Mouse (Mus musculus) hindbrain, embryonic 14.5 days (tissue): ENCODE results near the gene BC003965. TPM values are rescaled to one million over a fixed set of nuclear protein-coding genes. Genes with fewer than 3 reads are reported as not detected.

ENCODE experiments used
- ATAC-seq: fragments of 200-750 bp; cut with Nextera tagmentation; 2 replicates; pipeline ENCODE4 v1.8.0; 2017; ENCODE audit warnings: moderate number of reproducible peaks, mild to moderate bottlenecking, moderate TSS enrichment, moderate library complexity; ENCODE audit not compliant: low FRiP score
- DNase-seq: peaks from one replicate; pipeline ENCODE4 v3.0.0-alpha.2; 2015; ENCODE audit warnings: low spot score
- H3K27ac ChIP-seq: fragments of 300-500 bp; sonication (generic); 2 replicates; pipeline ENCODE4 v1.5.1; 2014; ENCODE audit warnings: mild to moderate bottlenecking, moderate library complexity
- H3K27me3 ChIP-seq: fragments of 300-500 bp; sonication (generic); 2 replicates; pipeline ENCODE4 v1.6.1; 2014; ENCODE audit warnings: mild to moderate bottlenecking, low read length, mixed read lengths; ENCODE audit not compliant: control insufficient read depth, insufficient read depth
- H3K36me3 ChIP-seq: fragments of 300-500 bp; sonication (generic); replicated peaks from 2 replicates; pipeline ENCODE4 v1.6.1; 2014; ENCODE audit not compliant: control insufficient read depth, insufficient read depth
- H3K4me1 ChIP-seq: fragments of 300-500 bp; sonication (generic); replicated peaks from 2 replicates; pipeline ENCODE4 v1.6.1; 2014; ENCODE audit warnings: antibody characterized with exemption, low read length, mixed read lengths; ENCODE audit not compliant: control insufficient read depth, insufficient read depth
- H3K4me2 ChIP-seq: fragments of 300-500 bp; sonication (generic); replicated peaks from 2 replicates; pipeline ENCODE4 v1.6.1; 2014; ENCODE audit warnings: mild to moderate bottlenecking, moderate library complexity
- H3K4me3 ChIP-seq: fragments of 300-500 bp; sonication (generic); replicated peaks from 2 replicates; pipeline ENCODE4 v1.5.1; 2014; ENCODE audit warnings: mild to moderate bottlenecking, low read length
- H3K9ac ChIP-seq: fragments of 300-500 bp; sonication (generic); 2 replicates; pipeline ENCODE4 v1.6.1; 2014
- H3K9me3 ChIP-seq: fragments of 300-500 bp; sonication (generic); 2 replicates; pipeline ENCODE4 v1.6.1; 2016; ENCODE audit warnings: low read length; ENCODE audit not compliant: control insufficient read depth
- WGBS: fragments of 180-500 bp; shearing (Covaris S2); extraction: QIAGEN DNeasy Blood & Tissue Kit; methylation state at CpG from one replicate; pipeline ENCODE4 v1.1.7; 2014; 5-methylcytosine and 5-hydroxymethylcytosine counted together
- polyA plus RNA-seq: library from polyadenylated mRNA; unstranded; fragments of >200 nt; fragmentation: Nextera tagmentation; extraction: Ambion mirVana; gene quantifications from 2 replicates; pipeline ENCODE4 v1.2.1, GENCODE M21; 2014

The BC003965 gene
- 30.3 and 31.5 TPM in 2 replicates for polyA plus RNA-seq

DNA sequence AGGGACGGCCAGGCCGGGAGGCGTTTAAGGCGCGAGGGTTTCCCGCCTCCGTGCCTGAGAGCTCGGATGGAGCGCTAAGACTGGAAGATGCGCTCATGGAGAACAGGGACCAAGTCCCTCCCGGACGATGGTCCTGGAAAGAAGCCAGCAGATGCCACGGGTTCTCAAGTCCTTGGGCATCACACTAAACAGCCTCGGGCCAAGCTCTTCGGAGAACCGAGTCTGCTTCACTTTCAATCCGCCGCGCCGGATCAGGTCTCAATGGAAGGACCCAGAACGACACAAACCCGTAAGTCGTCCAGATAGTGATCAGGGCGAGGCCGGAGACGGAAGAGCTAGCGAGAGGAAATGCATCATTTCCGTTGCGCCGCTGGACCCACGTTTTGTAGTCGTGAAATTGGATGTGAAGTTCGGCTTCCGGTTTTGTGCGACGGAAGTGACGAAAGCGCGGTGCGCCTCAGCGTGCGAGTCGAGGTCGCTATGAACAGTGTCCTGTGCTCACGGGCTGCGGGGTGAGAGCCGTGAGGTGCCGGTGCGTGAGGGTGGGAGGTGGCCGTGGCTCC is at the start of gene BC003965:
TSS of gene BC003965 (plus strand) at position 426 of the 563 bp plus-strand sequence.
- peak within 1 kb of the TSS; percentile 99 for H3K4me2 ChIP-seq
- H3K9ac ChIP-seq = peak within 1 kb of the TSS; percentile 94
- no peaks in the 10 kb centered on the region for H3K9me3 ChIP-seq
- H3K4me3 ChIP-seq = peak within 1 kb of the TSS; percentile 86
- peaks cover 18% of the 10 kb centered on the region for H3K4me1 ChIP-seq
- no peaks in the 10 kb centered on the region for H3K27me3 ChIP-seq
- H3K27ac ChIP-seq = peak within 1 kb of the TSS; percentile 95
- H3K36me3 ChIP-seq = 0 out of 2 replicates have a peak, but pooled peaks cover 3% of the 10 kb centered on the region
- ATAC-seq = peak; percentile 86
- WGBS = under 1% methylated on average over 49 of the region's 50 CpGs
- peak; percentile 100 for DNase-seq

DNA sequence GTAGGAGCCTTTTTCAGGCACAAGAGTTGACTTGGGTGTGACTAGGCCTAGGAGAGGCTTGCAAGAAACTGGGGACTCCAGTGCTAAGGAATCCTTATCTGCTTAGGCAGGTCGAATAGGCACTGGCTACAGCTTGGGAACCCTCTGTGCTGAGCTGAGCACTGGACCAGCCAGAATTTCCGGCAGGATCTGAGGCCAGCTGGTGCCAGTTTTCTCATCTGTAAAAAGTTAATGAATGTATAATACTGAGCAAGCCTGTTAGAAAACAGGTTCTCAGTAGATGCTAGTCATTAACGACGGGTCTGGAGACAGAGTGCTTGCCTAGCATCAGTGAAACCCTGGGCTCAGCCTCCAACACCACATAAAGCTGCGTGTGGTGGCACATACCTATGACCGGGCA is 48.7 kb upstream of the BC003965 start:
- Histone ChIP-seq H3K4me1 (peaks cover 7% of the 10 kb centered on the region), H3K36me3 (0 out of 2 replicates have a peak, but pooled peaks cover 15% of the 10 kb centered on the region), H3K9ac (no peak overlapping the region), H3K4me2 (no peak overlapping the region), H3K9me3 (no peaks in the 10 kb centered on the region), H3K27me3 (no peaks in the 10 kb centered on the region), H3K4me3 (no peak overlapping the region), H3K27ac (no peak overlapping the region)
- WGBS = 92% methylated on average over 6 of the region's 6 CpGs
- no peak for ATAC-seq
- no peak for DNase-seq

DNA sequence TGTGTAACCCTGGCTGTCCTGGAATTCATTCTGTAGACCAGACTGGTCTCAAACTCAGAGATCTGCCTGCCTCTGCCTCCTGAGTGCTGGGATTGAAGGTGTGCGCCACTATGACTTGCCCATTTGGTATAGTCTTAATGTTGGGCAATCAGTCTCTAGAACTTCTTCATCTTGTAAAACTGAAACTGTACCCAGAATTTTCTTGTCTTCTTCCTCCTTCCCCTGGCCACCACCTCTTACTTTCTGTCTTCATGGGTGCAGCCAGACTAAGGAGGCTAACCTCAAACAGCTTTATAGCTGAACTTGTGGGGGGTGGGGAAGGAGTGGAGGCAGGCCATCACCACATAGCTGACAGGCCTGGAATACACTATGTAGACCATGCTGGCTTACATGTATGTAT is 45.6 kb upstream of the BC003965 start:
- Histone ChIP-seq H3K4me2 (no peak overlapping the region), H3K27ac (no peak overlapping the region), H3K4me3 (no peak overlapping the region), H3K9ac (no peak overlapping the region), H3K4me1 (peaks cover 6% of the 10 kb centered on the region), H3K36me3 (0 out of 2 replicates have a peak, but pooled peaks cover 15% of the 10 kb centered on the region), H3K9me3 (no peaks in the 10 kb centered on the region), H3K27me3 (no peaks in the 10 kb centered on the region)
- no peak for ATAC-seq
- no peak for DNase-seq
- 100% methylated on average over 1 of the region's 1 CpGs for WGBS

DNA sequence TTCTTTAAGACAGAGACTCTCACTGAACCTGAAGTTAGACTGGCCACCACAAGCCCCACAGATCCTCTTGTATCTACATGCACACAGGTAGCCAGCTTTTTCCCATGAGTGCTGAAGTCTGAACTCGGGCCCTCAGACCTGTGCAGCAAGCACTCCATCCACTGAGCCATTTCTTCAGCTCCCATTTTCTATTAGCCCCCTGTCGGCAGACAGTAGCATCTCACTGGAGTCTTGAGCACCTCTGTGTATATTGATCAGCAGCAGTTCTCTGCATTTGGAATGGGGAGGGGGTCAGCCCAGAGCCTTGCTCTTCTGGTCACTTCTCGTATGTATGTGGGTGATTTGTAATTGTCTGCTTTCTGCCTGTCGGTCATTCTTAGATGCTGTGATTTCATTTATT is 44.4 kb upstream of the BC003965 start:
- H3K27me3 ChIP-seq = no peaks in the 10 kb centered on the region
- peaks cover 25% of the 10 kb centered on the region for H3K36me3 ChIP-seq
- H3K9me3 ChIP-seq = no peaks in the 10 kb centered on the region
- H3K4me1 ChIP-seq = no peaks in the 10 kb centered on the region
- no peak overlapping the region for H3K27ac ChIP-seq
- H3K9ac ChIP-seq = no peak overlapping the region
- DNase-seq (no peak), ATAC-seq (no peak)
- H3K4me3 ChIP-seq = no peak overlapping the region
- H3K4me2 ChIP-seq = no peak overlapping the region
- WGBS = 70% methylated on average over 4 of the region's 4 CpGs

DNA sequence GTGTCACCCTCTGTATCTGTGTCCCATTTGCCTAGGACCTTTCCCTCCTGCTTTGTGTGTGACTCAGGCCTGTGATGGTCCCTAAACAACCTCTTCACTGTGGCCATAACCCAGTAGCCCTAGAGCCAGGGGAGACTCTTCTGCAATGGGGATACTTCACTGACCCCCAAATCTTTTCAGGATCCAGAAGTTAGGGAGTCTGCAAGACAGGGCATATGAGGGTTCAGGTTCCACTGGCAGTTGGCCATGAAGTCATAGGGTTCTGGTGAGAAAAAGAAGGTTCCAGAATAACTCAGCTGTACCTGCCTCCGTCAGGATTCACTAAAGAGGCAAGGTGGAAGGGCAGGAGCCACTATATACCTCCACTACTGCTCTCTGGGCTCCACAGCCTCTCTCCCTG is 22.2 kb upstream of the BC003965 start, which contains the start of gene Ccdc154:
TSS of gene Ccdc154 (plus strand) at position 301 of the 400 bp plus-strand sequence.
- no peaks in the 10 kb centered on the region for H3K4me1 ChIP-seq
- no peaks in the 10 kb centered on the region for H3K9me3 ChIP-seq
- H3K4me3 ChIP-seq = no peak within 1 kb of the TSS
- H3K9ac ChIP-seq = no peak within 1 kb of the TSS
- H3K36me3 ChIP-seq = peaks cover 38% of the 10 kb centered on the region
- ATAC-seq (no peak), DNase-seq (no peak)
- H3K27me3 ChIP-seq = no peaks in the 10 kb centered on the region
- no peak within 1 kb of the TSS for H3K27ac ChIP-seq
- WGBS = 100% methylated on average over 1 of the region's 1 CpGs
- H3K4me2 ChIP-seq = no peak within 1 kb of the TSS

DNA sequence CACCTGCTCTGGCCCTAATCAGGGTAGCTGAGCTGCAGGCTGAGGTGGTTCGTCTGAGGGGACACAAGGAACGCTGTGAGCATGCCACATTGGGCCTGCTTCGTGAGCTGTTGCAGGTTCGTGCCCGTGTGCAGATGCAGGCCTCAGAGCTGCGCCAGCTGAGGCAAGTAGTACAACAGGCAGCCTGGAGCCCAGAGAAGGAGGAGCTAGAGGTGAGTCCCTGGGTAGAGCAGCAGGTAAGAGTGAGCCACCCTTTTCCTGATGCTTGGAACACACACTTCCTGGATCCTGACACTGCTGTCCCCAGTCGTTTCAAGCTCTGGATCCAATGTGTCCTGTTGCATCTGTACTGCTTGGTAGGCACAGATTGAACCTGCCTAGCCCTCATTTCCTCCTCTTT is 21.0 kb upstream of the BC003965 start:
- DNase-seq = no peak
- Histone ChIP-seq H3K27me3 (no peaks in the 10 kb centered on the region), H3K9ac (no peak overlapping the region), H3K4me1 (no peaks in the 10 kb centered on the region), H3K4me3 (no peak overlapping the region), H3K36me3 (peaks cover 31% of the 10 kb centered on the region), H3K4me2 (no peak overlapping the region), H3K9me3 (no peaks in the 10 kb centered on the region), H3K27ac (no peak overlapping the region)
- no peak for ATAC-seq
- WGBS = 80% methylated on average over 7 of the region's 7 CpGs

DNA sequence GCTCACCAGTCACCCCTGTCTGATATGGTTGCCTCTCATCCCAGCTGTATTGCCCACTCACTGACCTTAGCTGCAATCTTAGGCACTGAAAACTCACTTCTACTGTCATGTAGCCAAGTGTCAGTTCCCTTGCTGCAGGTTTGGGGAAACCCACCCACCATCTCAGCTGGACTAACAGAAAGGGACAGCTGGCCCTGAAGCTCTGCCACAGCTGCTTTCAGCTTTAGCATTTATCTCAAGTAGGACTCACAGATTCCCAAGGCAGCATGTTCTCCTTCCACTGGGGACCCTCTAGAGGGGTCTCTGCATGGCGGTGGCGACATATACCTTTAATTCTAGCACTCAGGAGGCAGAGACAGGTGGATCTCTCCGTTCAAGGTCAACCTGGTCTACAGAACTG is 19.6 kb upstream of the BC003965 start:
- 92% methylated on average over 3 of the region's 3 CpGs for WGBS
- Histone ChIP-seq H3K4me3 (no peak overlapping the region), H3K4me2 (no peak overlapping the region), H3K36me3 (peaks cover 21% of the 10 kb centered on the region), H3K9me3 (no peaks in the 10 kb centered on the region), H3K9ac (no peak overlapping the region), H3K4me1 (no peaks in the 10 kb centered on the region), H3K27ac (no peak overlapping the region), H3K27me3 (no peaks in the 10 kb centered on the region)
- DNase-seq (no peak), ATAC-seq (no peak)

DNA sequence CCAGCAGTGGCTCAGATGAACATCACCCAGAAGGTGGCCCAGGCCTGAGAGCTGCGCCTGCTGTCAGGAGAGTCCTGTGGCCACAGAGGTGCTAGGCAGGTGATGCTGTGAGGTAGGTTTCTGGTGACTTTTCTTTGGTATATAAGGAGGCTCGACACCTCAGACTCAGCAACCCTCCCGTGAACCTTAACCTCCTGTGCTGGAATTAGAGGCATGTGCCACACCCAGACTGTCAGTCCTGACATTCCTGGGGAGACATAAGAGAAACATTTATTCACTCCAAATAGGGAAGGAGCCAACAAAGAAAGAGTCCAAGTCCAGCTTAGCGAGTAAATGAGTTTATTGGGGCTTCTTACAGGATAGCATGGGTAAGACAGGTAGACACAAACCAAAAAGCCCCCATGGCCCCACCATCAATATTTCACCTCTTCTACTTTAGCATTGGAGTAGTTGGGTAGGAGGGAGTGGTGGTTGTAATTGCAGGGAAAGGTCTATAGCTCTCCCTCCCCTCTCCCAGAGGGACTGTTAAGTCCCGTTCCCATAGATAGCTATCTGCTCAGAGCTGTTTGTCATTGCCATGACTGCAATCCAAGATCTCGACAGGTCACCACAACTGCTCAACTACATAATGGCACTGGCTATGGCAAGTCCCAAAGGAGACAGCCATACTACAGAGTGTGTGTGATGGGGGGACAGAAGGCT is 18.2 kb upstream of the BC003965 start:
- WGBS = 67% methylated on average over 6 of the region's 6 CpGs
- no peak for ATAC-seq
- no peaks in the 10 kb centered on the region for H3K4me1 ChIP-seq
- H3K27ac ChIP-seq = no peak overlapping the region
- no peaks in the 10 kb centered on the region for H3K9me3 ChIP-seq
- DNase-seq = no peak
- H3K27me3 ChIP-seq = no peaks in the 10 kb centered on the region
- no peak overlapping the region for H3K4me3 ChIP-seq
- H3K4me2 ChIP-seq = no peak overlapping the region
- H3K36me3 ChIP-seq = peaks cover 7% of the 10 kb centered on the region
- no peak overlapping the region for H3K9ac ChIP-seq

DNA sequence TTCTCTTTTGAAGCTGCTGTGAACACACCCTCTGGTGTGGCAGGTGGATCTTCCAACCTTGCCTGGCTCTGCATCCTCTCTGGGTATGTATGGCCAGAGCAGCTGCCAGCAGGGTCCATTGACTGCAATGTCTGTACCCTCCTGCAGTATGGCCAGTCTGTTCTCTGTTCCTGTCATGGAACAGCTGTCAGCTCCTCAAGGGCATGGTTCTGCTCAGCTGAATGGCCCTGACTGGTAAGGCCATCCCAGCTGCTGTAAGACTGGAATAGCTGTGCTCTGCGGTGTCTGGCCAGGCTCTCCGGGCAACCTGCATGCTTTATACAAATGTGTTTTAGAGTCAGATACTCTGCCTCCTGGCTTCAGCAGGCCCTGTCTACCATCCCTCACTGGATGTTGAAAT is 14.6 kb upstream of the BC003965 start:
- no peak for DNase-seq
- 95% methylated on average over 2 of the region's 2 CpGs for WGBS
- Histone ChIP-seq H3K4me2 (no peak overlapping the region), H3K9ac (no peak overlapping the region), H3K9me3 (no peaks in the 10 kb centered on the region), H3K4me1 (no peaks in the 10 kb centered on the region), H3K36me3 (no peaks in the 10 kb centered on the region), H3K4me3 (no peak overlapping the region), H3K27me3 (no peaks in the 10 kb centered on the region), H3K27ac (no peak overlapping the region)
- no peak for ATAC-seq
